Mouse (Mus musculus): ENCODE measurements at regions not wholly inside any gene's neighbourhood (a gene's known extent, or its start where the extent isn't known, plus 50 kb on each side); places are given as distances from the start of the nearest gene placed in this dataset.

- no peak for TF ChIP-seq CTCF (IDR thresholded peaks at IDR 0.05; ENCODE audit: low read depth, low read length)
- TF ChIP-seq POLR2A (IDR thresholded peaks at IDR 0.05; ENCODE audit: extremely low read depth, insufficient read depth, low read length): no peak
These were observed 303.0 kb downstream of the Igsf11 start for GRCm38 (mm10) chr16:39195431-39195830.
